Mouse (Mus musculus) stomach, embryonic 16.5 days (tissue): ENCODE measurements at regions not wholly inside any gene's neighbourhood (a gene's known extent, or its start where the extent isn't known, plus 50 kb on each side); places are given as distances from the start of the nearest gene placed in this dataset.

Experiments used
- ATAC-seq: fragments of 200-750 bp; cut with Nextera tagmentation; 2 replicates; pipeline ENCODE4 v1.8.0; 2017; ENCODE audit warnings: moderate number of reproducible peaks, moderate TSS enrichment; ENCODE audit not compliant: insufficient read depth, low FRiP score
- H3K27ac ChIP-seq: fragments of 300-500 bp; sonication (generic); 2 replicates; pipeline ENCODE4 v1.5.1; 2014; ENCODE audit warnings: low read length
- H3K27me3 ChIP-seq: fragments of 300-500 bp; sonication (generic); 2 replicates; pipeline ENCODE4 v1.6.1; 2014; ENCODE audit warnings: low read length, control low read depth, mixed read lengths; ENCODE audit not compliant: control insufficient read depth, insufficient read depth
- H3K36me3 ChIP-seq: fragments of 300-500 bp; sonication (generic); 2 replicates; pipeline ENCODE4 v1.6.1; 2014; ENCODE audit warnings: low read length; ENCODE audit not compliant: control insufficient read depth, insufficient read depth
- H3K4me1 ChIP-seq: fragments of 300-500 bp; sonication (generic); 2 replicates; pipeline ENCODE4 v1.6.1; 2014; ENCODE audit warnings: low read length, control low read depth, mixed read lengths; ENCODE audit not compliant: control insufficient read depth, insufficient read depth
- H3K4me2 ChIP-seq: fragments of 300-500 bp; sonication (generic); 2 replicates; pipeline ENCODE4 v1.6.1; 2014; ENCODE audit warnings: low read depth, low read length, mixed read lengths
- H3K4me3 ChIP-seq: fragments of 300-500 bp; sonication (generic); replicated peaks from 2 replicates; pipeline ENCODE4 v1.5.1; 2014; ENCODE audit warnings: mild to moderate bottlenecking, low read length
- H3K9ac ChIP-seq: fragments of 300-500 bp; sonication (generic); 2 replicates; pipeline ENCODE4 v1.6.1; 2014; ENCODE audit warnings: low read length
- H3K9me3 ChIP-seq: fragments of 300-500 bp; sonication (generic); replicated peaks from 2 replicates; pipeline ENCODE4 v1.6.1; 2016; ENCODE audit warnings: low read length, control low read depth; ENCODE audit not compliant: control insufficient read depth
- WGBS: fragments of 180-500 bp; shearing (Covaris S2); extraction: QIAGEN DNeasy Blood & Tissue Kit; methylation state at CpG from one replicate; pipeline ENCODE4 v1.1.7; 2014; 5-methylcytosine and 5-hydroxymethylcytosine counted together

DNA sequence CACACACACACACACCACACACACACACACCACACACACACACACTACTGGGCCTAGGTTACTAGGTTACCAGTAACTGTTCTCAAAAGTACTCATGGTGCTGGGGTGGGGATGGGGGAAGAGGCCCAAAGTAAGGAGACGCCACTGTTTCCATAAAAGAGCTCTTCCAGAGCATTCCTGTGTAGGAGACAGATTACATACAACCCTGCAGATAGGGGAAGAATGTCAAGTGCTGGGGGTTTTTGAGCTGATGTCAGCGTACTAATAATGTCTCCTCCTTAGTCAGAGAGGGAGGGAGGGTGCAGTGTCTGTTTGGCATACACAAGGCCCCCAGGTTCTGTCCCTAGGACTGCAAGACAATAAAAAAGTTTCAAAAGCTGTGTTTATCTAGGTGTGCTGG, 334.4 kb downstream of the Tox3 start:
- no peak overlapping the region for H3K4me2 ChIP-seq
- no peaks in the 10 kb centered on the region for H3K4me1 ChIP-seq
- H3K27me3 ChIP-seq = no peaks in the 10 kb centered on the region
- no peak for ATAC-seq
- no peak overlapping the region for H3K9ac ChIP-seq
- no peak overlapping the region for H3K4me3 ChIP-seq
- H3K36me3 ChIP-seq = no peaks in the 10 kb centered on the region
- 42% methylated on average over 2 of the region's 2 CpGs for WGBS
- no peaks in the 10 kb centered on the region for H3K9me3 ChIP-seq
- no peak overlapping the region for H3K27ac ChIP-seq

- WGBS = 72% methylated on average over 6 of the region's 6 CpGs
- H3K4me2 ChIP-seq = no peak overlapping the region
- H3K36me3 ChIP-seq = no peaks in the 10 kb centered on the region
- H3K9me3 ChIP-seq = no peaks in the 10 kb centered on the region
- H3K4me1 ChIP-seq = no peaks in the 10 kb centered on the region
- no peak overlapping the region for H3K9ac ChIP-seq
- no peak overlapping the region for H3K27ac ChIP-seq
- ATAC-seq = no peak
- no peak overlapping the region for H3K4me3 ChIP-seq
- no peaks in the 10 kb centered on the region for H3K27me3 ChIP-seq
These were observed 336.3 kb downstream of the Tox3 start for GRCm38 (mm10) chr8:90011682-90012409.

DNA sequence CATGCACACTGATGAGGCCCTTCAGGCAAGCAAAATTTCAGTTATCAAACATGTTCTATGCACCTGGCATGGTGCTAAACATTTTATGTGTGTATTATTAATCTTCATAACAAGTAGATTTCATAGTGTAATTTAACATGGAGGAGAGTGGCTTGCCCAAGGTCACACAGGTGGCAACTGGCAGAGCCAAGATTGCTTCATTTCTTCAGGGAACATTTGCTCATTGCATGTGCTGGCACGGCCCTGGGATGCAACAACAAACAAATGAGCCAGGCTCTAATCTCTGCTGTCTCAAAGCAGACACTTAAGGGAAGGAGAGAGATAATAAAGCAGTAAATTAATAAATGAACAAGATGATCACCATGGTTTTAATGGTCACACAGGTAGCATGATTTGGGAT, 338.7 kb downstream of the Tox3 start:
- Histone ChIP-seq H3K36me3 (no peaks in the 10 kb centered on the region), H3K4me2 (no peak overlapping the region), H3K27me3 (no peaks in the 10 kb centered on the region), H3K4me3 (no peak overlapping the region), H3K9me3 (no peaks in the 10 kb centered on the region), H3K4me1 (no peaks in the 10 kb centered on the region), H3K27ac (no peak overlapping the region), H3K9ac (no peak overlapping the region)
- WGBS = 70% methylated on average over 1 of the region's 1 CpGs
- ATAC-seq = no peak

DNA sequence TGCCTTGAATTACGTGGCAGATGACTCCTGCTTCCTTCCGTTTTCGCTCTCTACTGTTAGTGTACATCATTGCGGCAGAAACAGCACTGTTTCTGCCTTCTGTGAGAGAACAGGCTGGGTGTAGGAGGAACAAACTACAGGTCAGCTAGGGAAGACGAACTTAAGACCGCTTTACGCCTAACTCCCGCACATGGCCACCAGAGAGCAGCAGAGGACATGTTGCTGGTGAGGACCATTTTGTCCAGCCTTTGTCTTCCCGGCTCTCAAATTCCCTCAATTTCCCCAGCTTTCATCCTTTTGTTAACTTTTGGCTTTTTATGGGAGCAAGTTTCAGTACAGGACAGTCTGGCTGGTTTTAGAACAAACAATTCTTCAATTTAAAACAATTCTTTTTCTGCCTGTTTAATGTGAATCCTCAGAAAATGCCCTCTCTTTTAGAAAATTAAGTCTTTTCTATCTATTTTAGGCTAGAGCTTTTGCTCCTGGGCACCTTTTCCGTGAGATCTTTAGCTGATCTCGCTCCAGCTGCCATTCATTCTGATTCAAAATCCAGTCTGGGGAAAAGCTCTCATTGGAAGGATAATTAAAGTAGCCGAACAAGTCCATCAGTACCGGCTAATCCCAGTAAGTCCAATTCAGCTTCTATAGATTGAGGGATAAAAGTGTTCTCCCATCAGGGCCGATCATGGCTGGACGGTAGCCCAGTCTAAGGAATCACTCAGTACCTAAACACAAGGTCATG, 347.1 kb downstream of the Tox3 start:
- H3K9me3 ChIP-seq = no peaks in the 10 kb centered on the region
- no peak overlapping the region for H3K9ac ChIP-seq
- H3K4me1 ChIP-seq = no peaks in the 10 kb centered on the region
- no peak overlapping the region for H3K4me3 ChIP-seq
- H3K4me2 ChIP-seq = no peak overlapping the region
- H3K27ac ChIP-seq = no peak overlapping the region
- no peaks in the 10 kb centered on the region for H3K36me3 ChIP-seq
- WGBS = 42% methylated on average over 15 of the region's 15 CpGs
- 0 out of 2 replicates have a peak, but pooled peaks cover 2% of the 10 kb centered on the region for H3K27me3 ChIP-seq
- no peak for ATAC-seq

DNA sequence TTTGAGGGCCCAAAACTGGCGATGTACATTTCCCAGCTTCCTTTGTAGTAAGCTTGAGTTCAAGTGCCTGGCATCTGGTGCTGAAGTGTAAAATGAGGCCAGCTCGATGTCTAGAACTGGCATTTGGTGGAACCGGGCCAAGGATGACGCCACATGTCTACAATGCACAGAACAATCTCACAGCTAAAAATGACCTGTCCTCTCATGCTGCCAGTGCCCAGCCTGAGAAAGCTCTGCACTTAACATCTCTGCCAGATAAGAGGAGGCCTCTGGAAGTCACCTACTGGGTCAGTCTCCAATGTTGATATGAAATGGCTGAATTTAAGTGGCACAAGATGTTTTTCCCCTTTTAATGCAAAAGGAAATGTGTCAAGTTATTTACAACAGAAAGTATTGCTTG, 354.4 kb downstream of the Tox3 start:
- Histone ChIP-seq H3K9ac (no peak overlapping the region), H3K27ac (no peak overlapping the region), H3K4me2 (no peak overlapping the region), H3K4me1 (no peaks in the 10 kb centered on the region), H3K27me3 (no peaks in the 10 kb centered on the region), H3K9me3 (no peaks in the 10 kb centered on the region), H3K4me3 (no peak overlapping the region), H3K36me3 (no peaks in the 10 kb centered on the region)
- ATAC-seq = no peak
- 90% methylated on average over 4 of the region's 4 CpGs for WGBS

GRCm38 (mm10) chr8:89983859-89984258, 364.3 kb downstream of the Tox3 start:
- no peaks in the 10 kb centered on the region for H3K27me3 ChIP-seq
- no peak overlapping the region for H3K27ac ChIP-seq
- H3K9me3 ChIP-seq = no peaks in the 10 kb centered on the region
- no peak for ATAC-seq
- WGBS = 88% methylated on average over 2 of the region's 2 CpGs
- H3K36me3 ChIP-seq = no peaks in the 10 kb centered on the region
- no peak overlapping the region for H3K4me3 ChIP-seq
- H3K4me1 ChIP-seq = no peaks in the 10 kb centered on the region
- no peak overlapping the region for H3K4me2 ChIP-seq
- no peak overlapping the region for H3K9ac ChIP-seq

- Histone ChIP-seq H3K36me3 (no peaks in the 10 kb centered on the region), H3K4me2 (no peak overlapping the region), H3K4me1 (no peaks in the 10 kb centered on the region), H3K9me3 (no peaks in the 10 kb centered on the region), H3K4me3 (no peak overlapping the region), H3K27me3 (no peaks in the 10 kb centered on the region), H3K9ac (no peak overlapping the region), H3K27ac (no peak overlapping the region)
- WGBS = 66% methylated on average over 2 of the region's 2 CpGs
- no peak for ATAC-seq
These were observed 365.6 kb downstream of the Tox3 start for GRCm38 (mm10) chr8:89982551-89982950.

- Histone ChIP-seq H3K4me2 (no peak overlapping the region), H3K9ac (no peak overlapping the region), H3K36me3 (no peaks in the 10 kb centered on the region), H3K4me3 (no peak overlapping the region), H3K27me3 (no peaks in the 10 kb centered on the region), H3K4me1 (no peaks in the 10 kb centered on the region), H3K9me3 (no peaks in the 10 kb centered on the region), H3K27ac (no peak overlapping the region)
- ATAC-seq = no peak
- WGBS = 73% methylated on average over 2 of the region's 2 CpGs
These were observed 366.8 kb downstream of the Tox3 start for GRCm38 (mm10) chr8:89981320-89981719.

- no peaks in the 10 kb centered on the region for H3K4me1 ChIP-seq
- H3K9me3 ChIP-seq = no peaks in the 10 kb centered on the region
- no peak overlapping the region for H3K9ac ChIP-seq
- no peak for ATAC-seq
- H3K27ac ChIP-seq = no peak overlapping the region
- WGBS = 51% methylated on average over 4 of the region's 4 CpGs
- H3K27me3 ChIP-seq = no peaks in the 10 kb centered on the region
- H3K36me3 ChIP-seq = no peaks in the 10 kb centered on the region
- no peak overlapping the region for H3K4me3 ChIP-seq
- H3K4me2 ChIP-seq = no peak overlapping the region
These were observed 367.7 kb downstream of the Tox3 start for GRCm38 (mm10) chr8:89980441-89980840.
